Mouse (Mus musculus) kidney, adult 18-20 months (tissue): ENCODE data around the gene Cbl.

Experiments
- DNase-seq: peaks from one replicate; pipeline ENCODE4 v3.0.0; 2021

Cbl gene

GRCm38 (mm10) chr9:44095781-44096180, 138.1 kb downstream of the Cbl start:
- no peak for DNase-seq

GRCm38 (mm10) chr9:44094737-44095136, 139.1 kb downstream of the Cbl start:
- DNase-seq, result no peak

DNA sequence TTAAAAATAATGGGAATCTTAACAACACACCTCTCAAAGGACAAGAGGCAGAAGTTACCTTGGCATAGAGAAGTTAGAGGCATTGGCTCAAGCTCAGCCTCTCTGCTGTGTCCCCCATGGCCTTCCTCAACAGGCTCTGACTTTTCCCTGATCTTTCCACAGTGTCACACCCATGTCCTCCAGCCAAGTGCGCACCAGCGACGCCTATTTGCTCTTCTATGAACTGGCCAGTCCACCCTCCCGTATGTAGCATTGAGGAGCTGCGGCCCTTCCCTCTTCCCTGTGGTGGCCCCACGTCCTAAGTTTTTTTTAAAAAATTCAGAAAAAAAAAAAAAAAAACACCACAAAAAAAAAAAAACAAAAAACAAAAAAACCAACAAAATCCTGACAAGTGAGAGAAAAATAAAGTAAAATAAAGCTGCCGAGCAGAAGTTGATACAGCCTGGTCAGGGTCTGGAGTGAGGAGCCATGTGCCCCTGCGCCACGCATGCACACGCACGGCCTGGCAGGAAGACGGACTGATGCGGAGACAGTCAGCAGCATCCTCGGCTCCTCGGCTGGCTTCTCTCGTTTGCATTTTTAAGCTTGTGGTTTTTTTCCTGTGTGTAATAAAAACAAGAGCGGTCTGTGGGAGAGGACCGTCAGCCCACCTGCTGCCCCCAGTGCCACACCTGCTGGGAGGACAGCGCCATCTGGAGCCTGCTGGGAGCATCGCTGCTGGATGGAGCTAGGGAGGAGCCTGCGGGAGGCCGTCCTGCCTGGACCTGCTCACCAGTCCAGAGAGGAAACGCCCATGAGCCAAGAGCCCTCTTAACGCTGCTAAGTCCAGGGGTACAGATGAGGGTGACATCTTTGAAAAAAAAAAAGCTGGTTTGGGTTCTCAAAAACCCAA, 140.0 kb downstream of the Cbl start:
- DNase-seq, result peak; percentile 81
